Mouse (Mus musculus): Measurements from ENCODE around the gene Guca1b. TPM values are rescaled to one million over a fixed set of nuclear protein-coding genes. Genes with fewer than 3 reads are reported as not detected.
"Not testable (repeated sequence)": the region's sequence is repeated elsewhere in the genome, so short reads cannot be mapped to it uniquely, and the experiment has no call there.

Guca1b gene
- total RNA-seq, 2 experiments from 2014 or later, result 0.56 to 0.92 TPM

- DNase-seq; intact Hi-C loops (cut with DNase I): not testable (repeated sequence)
Measured at GRCm38 (mm10) chr17:47409897-47410861, 25.0 kb downstream of the Guca1b start.

- DNase-seq, result no peak
- intact Hi-C loops (cut with DNase I), result no loop called here
Measured at GRCm38 (mm10) chr17:47420195-47420594, 35.0 kb downstream of the Guca1b start.

- intact Hi-C loops (cut with DNase I), result no loop called here
Measured at GRCm38 (mm10) chr17:47421566-47421965, 36.4 kb downstream of the Guca1b start.

GRCm38 (mm10) chr17:47422616-47423015 is 37.4 kb downstream of the Guca1b start:
- intact Hi-C loops (cut with DNase I); DNase-seq: not testable (repeated sequence)

More at GRCm38 (mm10) chr17:47421566-47421965, 36.4 kb downstream of the Guca1b start:
- DNase-seq, result no peak

GRCm38 (mm10) chr17:47424186-47424585 is 39.0 kb downstream of the Guca1b start:
- intact Hi-C loops (cut with DNase I), result no loop called here
- no peak for DNase-seq

GRCm38 (mm10) chr17:47427316-47427715 is 42.1 kb downstream of the Guca1b start:
- DNase-seq, result no peak
- intact Hi-C loops (cut with DNase I), result no loop called here

- intact Hi-C loops (cut with DNase I), result no loop called here
- DNase-seq, result no peak
Measured at GRCm38 (mm10) chr17:47428831-47429304, 43.7 kb downstream of the Guca1b start.

- intact Hi-C loops (cut with DNase I), result no loop called here
- DNase-seq, result no peak
Measured at GRCm38 (mm10) chr17:47430815-47431214, 45.6 kb downstream of the Guca1b start.

- intact Hi-C loops (cut with DNase I), result no loop called here
- DNase-seq, result no peak
Measured at GRCm38 (mm10) chr17:47436156-47436906, 51.1 kb downstream of the Guca1b start, which contains the start of gene AI661453. AI661453 (plus strand) TSS chr17:47436615.

- no peak for DNase-seq
- intact Hi-C loops (cut with DNase I), result no loop called here
Measured at GRCm38 (mm10) chr17:47436907-47437547, 51.8 kb downstream of the Guca1b start, which contains the start of gene 1700001C19Rik. 1700001C19Rik (minus strand) TSS chr17:47437376.

- intact Hi-C loops (cut with DNase I), result no loop called here
- no peak for DNase-seq
Measured at GRCm38 (mm10) chr17:47438611-47439010, 53.4 kb downstream of the Guca1b start.

GRCm38 (mm10) chr17:47439396-47440028 is 54.3 kb downstream of the Guca1b start:
- intact Hi-C loops (cut with DNase I), result no loop called here
- DNase-seq, result no peak

GRCm38 (mm10) chr17:47440359-47440890 is 55.2 kb downstream of the Guca1b start:
- intact Hi-C loops (cut with DNase I), result no loop called here
- DNase-seq, result peak; percentile 23

- intact Hi-C loops (cut with DNase I), result no loop called here
- no peak for DNase-seq
Measured at GRCm38 (mm10) chr17:47441296-47442051, 56.3 kb downstream of the Guca1b start.

GRCm38 (mm10) chr17:47442271-47442670 is 57.1 kb downstream of the Guca1b start:
- intact Hi-C loops (cut with DNase I), result no loop called here
- DNase-seq, result no peak
